Mouse (Mus musculus): ENCODE results near the gene Gm42791. TPM values are rescaled to one million over a fixed set of nuclear protein-coding genes. Genes with fewer than 3 reads are reported as not detected.

The Gm42791 gene
- total RNA-seq, 2 experiments from 2014 or later, result 1.4 to 2.5 TPM

- intact Hi-C loops (cut with DNase I), result no loop called here
- no peak for DNase-seq
Measured at GRCm38 (mm10) chr5:148956898-148957535, 37.9 kb downstream of the Gm42791 start.

- intact Hi-C loops (cut with DNase I), result no loop called here
- no peak for DNase-seq
Measured at GRCm38 (mm10) chr5:148956091-148956490, 38.9 kb downstream of the Gm42791 start.

DNA sequence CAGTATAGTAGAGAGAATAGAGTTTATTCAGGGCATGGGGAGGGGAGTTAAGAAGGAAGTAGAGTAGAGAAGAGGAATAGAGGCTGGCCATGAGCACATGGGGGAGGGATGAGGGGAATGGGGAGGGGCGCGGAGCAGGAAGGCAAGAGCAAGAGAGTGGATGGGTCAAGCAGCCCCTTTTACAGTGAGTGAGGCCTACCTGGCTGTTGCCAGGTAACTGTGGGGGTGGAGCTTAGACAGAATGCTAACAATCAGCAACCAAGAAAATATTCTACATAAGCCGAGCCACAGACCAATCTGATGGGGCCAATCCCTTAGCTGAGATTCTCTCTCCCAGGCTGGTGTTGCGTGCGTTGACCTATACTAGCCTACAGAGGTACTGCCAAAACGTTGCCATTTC is 39.4 kb downstream of the Gm42791 start:
- intact Hi-C loops (cut with DNase I), result no loop called here
- no peak for DNase-seq

- intact Hi-C loops (cut with DNase I), result no loop called here
- DNase-seq, result peak in 1 of 2 experiments; percentile 23
Measured at GRCm38 (mm10) chr5:148954314-148955060, 40.5 kb downstream of the Gm42791 start.

GRCm38 (mm10) chr5:148953098-148953497 is 41.8 kb downstream of the Gm42791 start:
- intact Hi-C loops (cut with DNase I), result no loop called here
- peak; percentile 51 to 62 for DNase-seq

DNA sequence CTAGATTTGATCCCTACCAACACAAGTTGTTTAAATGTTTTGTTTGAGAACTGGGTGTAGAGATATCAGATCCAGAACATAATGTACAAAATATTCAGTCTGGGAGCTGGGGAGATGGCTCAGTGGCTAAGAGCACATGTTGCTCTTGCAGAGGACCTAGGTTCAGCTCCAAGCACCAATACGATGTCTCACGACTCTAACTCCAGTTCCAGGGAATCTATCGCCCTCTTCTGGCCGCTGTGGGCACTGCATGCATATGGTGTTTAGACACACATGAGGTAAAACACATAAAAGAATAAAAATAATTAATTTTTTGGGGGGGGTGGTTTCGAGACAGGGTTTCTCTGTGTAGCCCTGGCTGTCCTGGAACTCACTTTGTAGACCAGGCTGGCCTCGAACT is 42.5 kb downstream of the Gm42791 start:
- peak in 1 of 2 experiments; percentile 25 for DNase-seq
- intact Hi-C loops (cut with DNase I), result no loop called here

GRCm38 (mm10) chr5:148951360-148951759 is 43.6 kb downstream of the Gm42791 start:
- DNase-seq, result no peak
- intact Hi-C loops (cut with DNase I), result no loop called here

DNA sequence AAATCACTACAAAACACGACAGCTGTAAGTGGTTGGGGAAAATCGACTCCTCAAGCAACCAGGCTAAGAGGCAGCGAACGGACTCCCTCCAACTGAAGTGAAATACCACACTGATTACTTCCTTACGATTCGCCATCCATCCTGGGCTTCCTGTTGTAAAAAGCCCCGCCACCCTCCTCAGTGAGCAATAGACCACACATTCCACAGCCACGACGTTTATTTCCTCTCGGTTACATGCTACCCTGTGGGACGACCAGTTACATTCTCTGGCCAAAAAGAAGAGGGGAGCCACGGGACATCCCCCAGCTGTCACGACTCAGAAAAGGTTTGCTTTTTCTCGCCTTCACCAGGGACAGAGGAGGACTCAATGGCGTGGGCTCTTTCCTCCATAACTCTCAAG is 44.9 kb downstream of the Gm42791 start:
- intact Hi-C loops (cut with DNase I), result no loop called here
- DNase-seq, result no peak

DNA sequence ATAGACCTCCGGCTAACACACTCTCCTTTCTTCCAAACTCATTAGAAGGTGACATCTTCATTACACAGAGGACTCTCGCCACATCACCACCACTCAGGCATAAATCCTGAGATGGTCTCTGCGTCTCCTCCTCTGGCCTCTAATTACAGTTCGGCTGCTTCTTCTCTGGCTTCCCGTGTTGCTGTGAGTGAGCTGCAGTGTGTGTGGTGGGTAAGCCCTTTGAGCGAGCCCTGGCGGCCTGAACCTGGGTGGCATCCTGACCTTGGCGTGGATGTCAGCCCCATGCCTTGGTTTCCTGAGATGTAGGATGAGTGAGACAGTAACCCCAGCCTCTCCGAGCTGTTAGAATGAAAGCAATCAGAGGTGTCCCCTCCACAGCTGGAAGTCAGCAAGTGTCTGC is 46.4 kb downstream of the Gm42791 start:
- no peak for DNase-seq
- intact Hi-C loops (cut with DNase I), result no loop called here

GRCm38 (mm10) chr5:148947412-148947811 is 47.5 kb downstream of the Gm42791 start:
- no peak for DNase-seq
- intact Hi-C loops (cut with DNase I), result no loop called here

DNA sequence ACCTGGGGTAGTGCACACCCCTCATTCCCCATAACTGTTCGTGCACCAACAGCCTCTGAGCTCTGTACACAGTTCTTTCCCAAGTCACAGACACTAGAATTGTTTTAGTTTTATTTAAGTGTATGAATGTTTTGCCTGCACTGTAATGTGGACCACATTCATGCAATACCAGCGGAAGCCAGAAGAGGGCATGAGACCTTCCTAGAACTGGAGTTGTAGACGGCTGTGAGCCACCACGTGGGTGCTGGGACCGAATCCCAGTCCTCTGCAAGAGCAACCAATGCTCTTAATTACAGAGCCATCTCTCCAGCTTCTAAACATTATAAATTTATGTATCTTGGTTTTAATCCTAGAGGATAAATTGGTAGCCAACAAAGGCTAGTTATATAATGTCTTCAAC is 48.2 kb downstream of the Gm42791 start:
- intact Hi-C loops (cut with DNase I), result no loop called here

GRCm38 (mm10) chr5:148945735-148946134 is 49.2 kb downstream of the Gm42791 start:
- intact Hi-C loops (cut with DNase I), result no loop called here
- no peak for DNase-seq

More for the DNA sequence above, 48.2 kb downstream of the Gm42791 start:
- no peak for DNase-seq

- intact Hi-C loops (cut with DNase I), result no loop called here
- DNase-seq, result no peak
Measured at GRCm38 (mm10) chr5:148944024-148944423, 50.9 kb downstream of the Gm42791 start.

GRCm38 (mm10) chr5:148943444-148943843 is 51.5 kb downstream of the Gm42791 start:
- intact Hi-C loops (cut with DNase I), result no loop called here

DNA sequence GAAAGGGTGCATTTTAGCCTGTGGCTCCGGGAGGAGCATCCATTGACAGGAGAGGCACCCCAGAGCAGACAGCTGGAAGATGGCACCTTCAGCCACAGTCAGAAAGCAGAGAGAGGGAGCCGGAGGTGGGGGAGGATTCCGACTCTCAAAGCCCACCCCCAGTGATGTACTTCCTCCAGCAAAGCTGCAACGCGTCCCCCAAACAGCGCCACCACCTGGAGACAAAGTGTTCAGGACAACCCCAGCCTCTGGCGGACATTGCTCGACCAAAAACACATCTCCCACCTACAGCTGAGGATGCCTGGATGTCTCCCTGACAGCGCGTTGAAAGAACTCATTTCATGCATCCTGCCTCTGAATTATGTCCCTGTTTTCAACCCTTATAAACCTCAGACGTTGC is 52.0 kb downstream of the Gm42791 start:
- no peak for DNase-seq

More at GRCm38 (mm10) chr5:148943444-148943843, 51.5 kb downstream of the Gm42791 start:
- no peak for DNase-seq

GRCm38 (mm10) chr5:148942305-148942704 is 52.6 kb downstream of the Gm42791 start:
- intact Hi-C loops (cut with DNase I), result no loop called here
- no peak for DNase-seq

More for the DNA sequence above, 52.0 kb downstream of the Gm42791 start:
- intact Hi-C loops (cut with DNase I), result no loop called here

DNA sequence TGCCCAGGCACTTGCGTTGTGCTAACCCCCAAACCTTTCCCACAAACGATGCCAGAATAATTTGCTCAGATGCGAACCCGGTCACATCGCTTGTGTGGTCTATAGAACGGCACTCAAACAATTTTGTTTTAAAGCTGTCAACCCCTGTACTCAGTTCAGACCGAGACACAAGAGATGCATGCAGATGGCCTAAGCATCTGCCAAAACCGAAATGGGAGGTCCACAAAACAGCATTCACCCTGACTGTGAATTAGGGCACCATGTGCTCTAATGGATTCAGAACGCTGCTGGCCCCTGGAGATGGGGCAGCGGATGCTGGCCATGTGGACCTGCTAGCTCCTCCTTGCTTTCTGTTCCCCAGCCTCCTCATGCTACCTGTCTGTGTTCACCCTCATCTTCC is 53.1 kb downstream of the Gm42791 start:
- intact Hi-C loops (cut with DNase I), result no loop called here
- no peak for DNase-seq

DNA sequence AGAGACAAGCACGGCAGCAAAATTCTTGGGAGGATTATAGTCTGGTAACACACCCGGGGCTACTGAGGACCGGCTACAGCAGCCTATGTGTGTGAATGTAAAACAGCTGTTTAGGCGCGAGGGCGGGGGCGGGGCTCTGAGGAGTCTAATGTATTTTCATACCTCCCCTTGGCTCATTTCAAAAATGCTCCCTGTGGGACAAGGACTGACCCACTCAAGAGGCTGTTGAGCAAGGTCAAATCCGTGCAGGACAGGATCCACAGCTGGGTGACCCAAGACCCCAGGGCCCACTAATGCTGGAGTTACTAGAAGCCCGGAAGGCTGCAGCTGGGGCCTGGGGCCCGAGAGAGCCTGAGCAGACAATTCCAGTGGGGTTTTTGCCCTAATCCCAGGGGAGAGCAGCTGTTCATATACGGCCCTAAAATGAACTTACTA is 55.0 kb downstream of the Gm42791 start:
- intact Hi-C loops (cut with DNase I), result no loop called here
- no peak for DNase-seq

DNA sequence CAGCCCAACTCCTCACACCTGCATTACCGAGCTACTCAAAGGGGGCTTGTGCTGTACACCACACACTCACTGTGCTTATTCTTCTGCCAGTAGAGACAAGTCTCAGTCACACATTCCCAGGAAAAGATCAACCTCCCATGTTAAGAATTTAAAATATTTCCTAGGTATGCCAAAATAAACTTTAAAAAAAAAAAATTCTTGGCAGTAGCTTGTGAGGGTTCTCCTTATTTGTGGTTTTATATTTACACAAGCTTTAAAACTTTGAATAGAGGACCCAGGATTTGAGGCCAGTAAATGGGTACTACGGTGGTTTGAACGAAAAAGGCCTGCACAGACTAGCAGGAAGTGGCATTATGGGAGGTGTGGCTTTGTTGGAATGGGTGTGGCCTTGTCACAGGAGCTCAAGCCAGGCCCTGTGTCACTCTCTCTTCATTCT is 58.4 kb downstream of the Gm42791 start:
- intact Hi-C loops (cut with DNase I), result no loop called here
- DNase-seq, result no peak

DNA sequence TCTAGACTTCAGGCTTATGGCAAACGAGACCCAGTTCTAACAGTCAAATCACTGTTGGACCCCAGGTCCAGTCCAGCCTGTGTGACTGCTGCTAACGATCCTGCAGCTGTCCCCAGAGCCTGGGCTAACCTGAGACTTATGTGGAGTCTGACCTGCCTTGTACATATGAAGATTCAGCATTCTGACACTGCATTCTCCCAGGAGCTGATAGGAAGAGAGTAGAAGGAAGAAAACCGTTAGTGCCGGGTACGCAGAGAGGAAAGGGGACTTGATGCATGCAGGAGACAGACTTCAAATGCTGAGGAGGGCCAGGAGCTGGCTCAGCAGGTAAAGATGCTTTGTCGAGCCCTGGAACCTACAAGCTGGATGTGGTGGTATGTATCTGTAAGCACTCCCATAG is 59.1 kb downstream of the Gm42791 start:
- intact Hi-C loops (cut with DNase I), result no loop called here
- DNase-seq, result no peak

DNA sequence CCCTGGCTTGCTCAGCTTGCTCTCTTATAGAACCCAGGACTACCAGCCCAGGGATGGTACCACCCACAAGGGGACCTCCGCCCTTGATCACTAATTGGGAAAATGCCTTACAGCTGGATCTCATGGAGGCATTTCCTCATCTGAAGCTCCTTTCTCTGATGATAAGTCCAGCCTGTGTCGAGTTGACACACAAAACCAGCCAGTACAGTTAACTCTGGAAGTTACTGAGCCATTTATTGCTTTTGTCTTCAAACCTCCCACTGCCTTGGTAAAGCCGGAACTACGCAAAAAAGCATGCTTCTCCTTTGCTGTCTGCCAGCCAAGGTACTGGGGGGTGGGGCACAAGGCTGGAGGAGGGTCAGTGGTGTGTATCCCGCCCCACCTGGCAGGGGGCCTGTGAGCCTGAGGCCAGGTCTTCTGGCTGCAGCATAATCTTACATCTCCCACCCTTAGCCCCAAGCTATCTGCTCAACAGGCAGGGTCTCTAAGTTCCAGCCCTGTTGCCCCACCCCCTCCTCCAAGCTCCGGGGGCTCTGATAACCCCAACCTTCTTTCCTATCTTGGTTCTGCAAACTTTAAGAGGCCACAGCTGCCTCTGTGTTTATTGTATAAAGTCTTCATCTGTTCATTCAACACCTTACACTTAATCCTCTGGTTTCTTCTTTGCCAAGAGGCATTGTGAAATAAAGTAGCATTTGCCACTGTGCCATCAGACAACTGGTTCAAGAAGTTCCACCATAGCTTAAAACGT is 59.7 kb downstream of the Gm42791 start:
- DNase-seq, result no peak
- intact Hi-C loops (cut with DNase I), result no loop called here

Data from gastrocnemius, postnatal 36 days (tissue).